Mouse (Mus musculus): ENCODE results near the gene Adipoq.

GRCm38 (mm10) chr16:23117173-23117572 is 29.2 kb upstream of the Adipoq start:
- TF ChIP-seq HCFC1 (IDR thresholded peaks at IDR 0.05; ENCODE audit: borderline replicate concordance, insufficient read depth, low read length) (no peak), ZNF384 (IDR thresholded peaks at IDR 0.05; ENCODE audit: low read depth, low read length) (no peak)

Measured in ES-E14 (cell line).